Mouse (Mus musculus) heart, embryonic 15.5 days (tissue): ENCODE measurements around the gene Nat8f1. TPM values are rescaled to one million over a fixed set of nuclear protein-coding genes. Genes with fewer than 3 reads are reported as not detected.
A peak's percentile ranks its signal among the peaks of the same experiment; 100 is the strongest.
"Not testable (repeated sequence)": the region's sequence is repeated elsewhere in the genome, so short reads cannot be mapped to it uniquely, and the experiment has no call there.

Experiments used
- ATAC-seq: fragments of 200-750 bp; cut with Nextera tagmentation; replicated peaks from 2 replicates; pipeline ENCODE4 v1.8.0; 2017; ENCODE audit warnings: low read depth, moderate TSS enrichment; ENCODE audit not compliant: insufficient number of reproducible peaks, insufficient read depth, low FRiP score
- H3K27ac ChIP-seq: fragments of 300-500 bp; sonication (generic); 2 replicates; pipeline ENCODE4 v1.5.1; 2015; ENCODE audit warnings: mild to moderate bottlenecking, inconsistent platforms
- H3K27me3 ChIP-seq: fragments of 300-500 bp; sonication (generic); 2 replicates; pipeline ENCODE4 v1.6.1; 2015; ENCODE audit warnings: inconsistent platforms
- H3K36me3 ChIP-seq: fragments of 300-500 bp; sonication (generic); 2 replicates; pipeline ENCODE4 v1.6.1; 2015; ENCODE audit warnings: mild to moderate bottlenecking, inconsistent platforms
- H3K4me1 ChIP-seq: fragments of 300-500 bp; sonication (generic); replicated peaks from 2 replicates; pipeline ENCODE4 v1.6.1; 2015; ENCODE audit warnings: inconsistent platforms
- H3K4me2 ChIP-seq: fragments of 300-500 bp; sonication (generic); 2 replicates; pipeline ENCODE4 v1.6.1; 2015; ENCODE audit warnings: inconsistent platforms, mild to moderate bottlenecking, moderate library complexity
- H3K4me3 ChIP-seq: fragments of 300-500 bp; sonication (generic); 2 replicates; pipeline ENCODE4 v1.5.1; 2015; ENCODE audit warnings: mild to moderate bottlenecking, inconsistent platforms
- H3K9ac ChIP-seq: fragments of 300-500 bp; sonication (generic); 2 replicates; pipeline ENCODE4 v1.6.1; 2015; ENCODE audit warnings: mild to moderate bottlenecking, inconsistent platforms
- H3K9me3 ChIP-seq: fragments of 300-500 bp; sonication (generic); replicated peaks from 2 replicates; pipeline ENCODE4 v1.6.1; 2016; ENCODE audit warnings: inconsistent platforms
- WGBS: fragments of 180-500 bp; shearing (Covaris S2); methylation state at CpG from one replicate; pipeline ENCODE4 v1.1.7; 2015; ENCODE audit warnings: mixed read lengths; 5-methylcytosine and 5-hydroxymethylcytosine counted together
- polyA plus RNA-seq: library from polyadenylated mRNA; unstranded; fragments of >200 nt; fragmentation: Nextera tagmentation; extraction: Ambion mirVana; gene quantifications from 2 replicates; pipeline ENCODE4 v1.2.1, GENCODE M21; 2015

Gene Nat8f1
- polyA plus RNA-seq, 1 experiment from 2014 or later: 4.0 TPM

- ATAC-seq: 0 out of 2 replicates have a peak, but pooled peaks have one; percentile 30
Measured at GRCm38 (mm10) chr6:85904642-85905061, 10.8 kb downstream of the Nat8f1 start, which contains the start of gene Nat8f4. Gene Nat8f4 (minus strand): TSS chr6:85904884.

GRCm38 (mm10) chr6:85902303-85902702 lies 13.2 kb downstream of the Nat8f1 start:
- H3K4me3 ChIP-seq: no peak overlapping the region
- H3K36me3 ChIP-seq: no peaks in the 10 kb centered on the region
- H3K27ac ChIP-seq: no peak overlapping the region
- no peaks in the 10 kb centered on the region for H3K9me3 ChIP-seq
- H3K4me1 ChIP-seq: no peaks in the 10 kb centered on the region
- no peak overlapping the region for H3K9ac ChIP-seq
- ATAC-seq: no peak
- no peaks in the 10 kb centered on the region for H3K27me3 ChIP-seq
- WGBS: 83% methylated on average over 2 of the region's 2 CpGs
- H3K4me2 ChIP-seq: no peak overlapping the region

More at GRCm38 (mm10) chr6:85904642-85905061, 10.8 kb downstream of the Nat8f1 start, which contains the start of gene Nat8f4:
- peak within 1 kb of the TSS; percentile 45 for H3K4me3 ChIP-seq
- H3K9me3 ChIP-seq, H3K4me1 ChIP-seq, H3K27me3 ChIP-seq, H3K27ac ChIP-seq, H3K36me3 ChIP-seq, H3K9ac ChIP-seq: not testable (repeated sequence)
- H3K4me2 ChIP-seq: peak within 1 kb of the TSS; percentile 58
- WGBS: 14% methylated on average over 20 of the region's 20 CpGs

- H3K9me3 ChIP-seq, H3K4me1 ChIP-seq, H3K27ac ChIP-seq, H3K4me3 ChIP-seq, H3K36me3 ChIP-seq, H3K27me3 ChIP-seq, H3K4me2 ChIP-seq, ATAC-seq, H3K9ac ChIP-seq: not testable (repeated sequence)
- 64% methylated on average over 7 of the region's 8 CpGs for WGBS
Measured at GRCm38 (mm10) chr6:85898596-85899475, 16.7 kb downstream of the Nat8f1 start.

GRCm38 (mm10) chr6:85895061-85895648 lies 20.3 kb downstream of the Nat8f1 start:
- H3K27ac ChIP-seq, H3K4me2 ChIP-seq, H3K9me3 ChIP-seq, H3K4me3 ChIP-seq, H3K4me1 ChIP-seq, ATAC-seq, H3K27me3 ChIP-seq, H3K36me3 ChIP-seq, H3K9ac ChIP-seq: not testable (repeated sequence)
- WGBS: 69% methylated on average over 25 of the region's 25 CpGs

- no peak overlapping the region for H3K9ac ChIP-seq
- ATAC-seq: no peak
- H3K36me3 ChIP-seq: no peaks in the 10 kb centered on the region
- no peak overlapping the region for H3K4me3 ChIP-seq
- WGBS: 86% methylated on average over 2 of the region's 2 CpGs
- H3K27me3 ChIP-seq: no peaks in the 10 kb centered on the region
- no peak overlapping the region for H3K4me2 ChIP-seq
- no peak overlapping the region for H3K27ac ChIP-seq
- H3K9me3 ChIP-seq: no peaks in the 10 kb centered on the region
- no peaks in the 10 kb centered on the region for H3K4me1 ChIP-seq
Measured at GRCm38 (mm10) chr6:85888961-85889360, 26.5 kb downstream of the Nat8f1 start.

GRCm38 (mm10) chr6:85884311-85884710 lies 31.2 kb downstream of the Nat8f1 start:
- no peak overlapping the region for H3K27ac ChIP-seq
- H3K4me3 ChIP-seq: no peak overlapping the region
- 84% methylated on average over 1 of the region's 1 CpGs for WGBS
- H3K9me3 ChIP-seq: peaks cover 14% of the 10 kb centered on the region
- no peaks in the 10 kb centered on the region for H3K4me1 ChIP-seq
- no peak for ATAC-seq
- H3K36me3 ChIP-seq: no peaks in the 10 kb centered on the region
- H3K4me2 ChIP-seq: no peak overlapping the region
- H3K27me3 ChIP-seq: no peaks in the 10 kb centered on the region
- no peak overlapping the region for H3K9ac ChIP-seq

GRCm38 (mm10) chr6:85883246-85883645 lies 32.2 kb downstream of the Nat8f1 start:
- not testable (repeated sequence) for H3K4me1 ChIP-seq, H3K27me3 ChIP-seq, H3K36me3 ChIP-seq, H3K4me2 ChIP-seq, H3K27ac ChIP-seq, H3K9ac ChIP-seq, ATAC-seq, H3K4me3 ChIP-seq
- H3K9me3 ChIP-seq: peaks cover 14% of the 10 kb centered on the region
- 88% methylated on average over 9 of the region's 9 CpGs for WGBS

- H3K4me1 ChIP-seq, H3K4me2 ChIP-seq, H3K27me3 ChIP-seq, H3K9ac ChIP-seq, H3K27ac ChIP-seq, ATAC-seq, H3K9me3 ChIP-seq, H3K4me3 ChIP-seq, H3K36me3 ChIP-seq: not testable (repeated sequence)
- WGBS: 80% methylated on average over 5 of the region's 5 CpGs
Measured at GRCm38 (mm10) chr6:85869006-85869405, 46.5 kb downstream of the Nat8f1 start, which contains the start of gene Nat8f2. Gene Nat8f2 (minus strand): TSS chr6:85869158.

GRCm38 (mm10) chr6:85867726-85868690 lies 47.5 kb downstream of the Nat8f1 start:
- WGBS: 71% methylated on average over 8 of the region's 8 CpGs

GRCm38 (mm10) chr6:85866995-85867394 lies 48.5 kb downstream of the Nat8f1 start:
- H3K27me3 ChIP-seq, ATAC-seq, H3K27ac ChIP-seq, H3K4me1 ChIP-seq, H3K4me2 ChIP-seq, H3K36me3 ChIP-seq, H3K9me3 ChIP-seq, H3K4me3 ChIP-seq, H3K9ac ChIP-seq: not testable (repeated sequence)
- 17% methylated on average over 1 of the region's 1 CpGs for WGBS

More at GRCm38 (mm10) chr6:85867726-85868690, 47.5 kb downstream of the Nat8f1 start:
- Histone ChIP-seq H3K9ac (no peak overlapping the region), H3K27ac (no peak overlapping the region), H3K4me1 (no peaks in the 10 kb centered on the region), H3K4me3 (no peak overlapping the region), H3K4me2 (no peak overlapping the region), H3K27me3 (no peaks in the 10 kb centered on the region), H3K36me3 (no peaks in the 10 kb centered on the region), H3K9me3 (no peaks in the 10 kb centered on the region)
- ATAC-seq: no peak

- not testable (repeated sequence) for H3K27me3 ChIP-seq, H3K4me1 ChIP-seq, ATAC-seq, H3K9ac ChIP-seq, H3K4me3 ChIP-seq, H3K4me2 ChIP-seq, H3K27ac ChIP-seq, H3K9me3 ChIP-seq, H3K36me3 ChIP-seq
- 83% methylated on average over 3 of the region's 3 CpGs for WGBS
Measured at GRCm38 (mm10) chr6:85866166-85866565, 49.3 kb downstream of the Nat8f1 start.
